Mouse (Mus musculus): ENCODE results near the gene Phf13.
"Not testable (repeated sequence)": the region's sequence is repeated elsewhere in the genome, so short reads cannot be mapped to it uniquely, and the experiment has no call there.

Gene Phf13

DNA sequence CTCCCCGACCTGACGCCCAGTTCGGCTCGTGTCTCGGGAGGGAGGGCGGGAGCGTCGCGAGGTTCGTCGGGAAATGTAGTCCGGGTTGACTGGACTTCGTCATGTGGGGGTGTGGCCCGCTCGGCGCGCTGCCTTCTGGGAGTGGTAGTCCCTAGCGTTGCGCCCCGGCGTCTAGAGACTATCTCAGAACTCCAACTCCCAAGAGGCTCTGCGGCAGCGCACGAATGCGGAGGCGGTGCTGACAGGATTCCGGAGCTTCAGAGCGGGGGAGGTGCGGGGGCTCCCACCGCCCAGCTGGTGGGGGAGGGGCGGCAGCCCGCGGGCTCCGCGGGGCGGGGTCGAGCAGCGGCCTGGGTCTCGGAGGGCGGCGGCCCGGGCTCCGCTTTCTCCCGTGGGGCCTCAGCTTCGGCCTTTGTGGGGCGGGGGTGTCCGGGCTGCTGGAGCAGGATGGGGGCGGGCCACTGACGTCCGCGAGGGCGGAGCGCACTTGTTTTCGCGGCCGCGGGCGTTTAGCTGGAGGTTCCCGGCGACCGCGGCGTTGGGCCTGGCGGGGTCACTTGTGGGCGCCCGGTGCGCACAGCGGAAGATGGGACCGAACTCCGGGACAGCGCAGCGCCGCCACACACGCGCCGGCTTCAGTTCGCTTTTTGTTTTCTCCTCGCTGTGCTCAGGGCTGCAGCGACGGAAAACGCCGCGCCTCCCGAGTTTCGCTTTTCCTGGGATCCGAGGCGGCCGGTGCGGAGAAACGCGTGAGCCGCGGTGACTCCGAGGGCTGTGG lies at the start of gene Phf13:
TSS of gene Phf13 (minus strand) at position 86 of the 778 bp plus-strand sequence.
- DNase-seq (ENCODE audit: extremely low spot score) = peak; percentile 100

DNA sequence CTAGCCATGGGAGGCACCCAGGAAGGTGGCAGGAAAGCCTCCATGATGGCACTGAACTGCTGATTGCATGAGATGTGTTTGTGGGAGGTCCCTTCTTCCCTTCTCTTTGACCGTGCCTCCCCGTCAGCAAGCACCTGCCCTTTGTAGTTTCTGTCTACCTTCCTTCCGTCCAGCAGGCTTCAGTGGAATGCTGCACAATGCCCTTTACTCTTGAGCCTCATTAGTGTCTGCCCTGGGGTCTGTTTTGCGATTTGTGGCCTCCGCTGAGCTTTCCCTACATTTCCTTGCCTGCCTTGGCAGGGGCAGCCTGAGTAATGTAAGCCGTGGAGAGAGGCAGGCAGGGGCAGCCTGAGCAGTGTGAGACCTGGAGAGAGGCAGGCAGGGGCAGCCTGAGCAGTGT lies 48.6 kb upstream of the Phf13 start:
- DNase-seq (ENCODE audit: extremely low spot score) = no peak

DNA sequence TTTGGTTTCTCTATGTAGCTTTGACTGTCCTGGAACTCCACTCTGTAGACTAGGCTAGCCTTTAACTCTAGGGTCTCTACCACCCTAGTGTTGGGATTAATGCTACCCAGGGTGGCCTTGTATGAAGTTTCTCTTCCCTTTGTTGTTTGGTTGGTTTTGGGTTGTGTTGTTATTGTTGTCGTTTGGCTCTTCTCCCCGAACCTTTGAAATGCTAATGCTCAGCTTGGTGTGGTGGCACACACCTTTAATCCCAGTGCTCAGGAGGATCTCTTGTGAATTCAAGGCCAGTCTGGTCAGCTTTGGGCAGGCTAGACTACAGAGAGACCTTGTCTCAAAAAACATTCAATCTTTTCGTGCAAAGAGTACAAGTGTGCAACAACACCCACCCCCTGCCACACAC lies 47.1 kb upstream of the Phf13 start:
- DNase-seq (ENCODE audit: extremely low spot score) = no peak

DNA sequence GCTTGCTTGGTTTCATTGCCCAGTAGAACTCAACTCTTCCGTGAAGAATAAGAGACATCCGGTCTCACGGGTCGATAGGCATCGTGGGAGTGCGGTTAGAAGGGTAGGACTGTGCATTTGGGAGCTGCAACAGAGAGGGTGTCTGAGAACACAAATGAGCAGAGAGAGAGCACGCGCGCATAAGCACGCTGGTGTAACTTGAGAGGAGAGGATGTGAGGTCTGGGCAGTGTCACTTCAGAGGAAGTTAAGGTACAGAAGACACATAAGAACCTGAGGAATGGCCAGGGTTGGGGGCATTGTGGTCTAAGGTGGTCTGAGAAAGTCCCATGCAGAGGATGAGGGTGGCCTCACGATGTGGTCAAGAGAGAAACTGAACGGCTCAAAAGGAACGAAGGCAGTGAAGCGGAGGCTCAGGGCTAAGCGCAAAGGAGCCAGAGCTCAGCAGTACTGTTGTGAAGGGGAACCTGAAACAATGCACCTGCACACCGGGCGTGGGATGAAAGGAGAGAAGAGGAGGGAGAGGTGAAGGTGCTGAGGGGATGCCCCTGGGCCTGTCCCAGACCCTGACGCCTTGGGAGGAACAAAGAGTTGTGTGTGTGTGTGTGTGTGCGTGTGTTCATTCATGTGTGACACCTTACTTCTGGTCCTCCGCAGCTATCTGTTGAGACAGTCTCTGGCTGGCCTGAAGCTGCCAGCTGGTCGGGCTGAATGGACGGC lies 46.0 kb upstream of the Phf13 start:
- no peak for DNase-seq (ENCODE audit: extremely low spot score)

DNA sequence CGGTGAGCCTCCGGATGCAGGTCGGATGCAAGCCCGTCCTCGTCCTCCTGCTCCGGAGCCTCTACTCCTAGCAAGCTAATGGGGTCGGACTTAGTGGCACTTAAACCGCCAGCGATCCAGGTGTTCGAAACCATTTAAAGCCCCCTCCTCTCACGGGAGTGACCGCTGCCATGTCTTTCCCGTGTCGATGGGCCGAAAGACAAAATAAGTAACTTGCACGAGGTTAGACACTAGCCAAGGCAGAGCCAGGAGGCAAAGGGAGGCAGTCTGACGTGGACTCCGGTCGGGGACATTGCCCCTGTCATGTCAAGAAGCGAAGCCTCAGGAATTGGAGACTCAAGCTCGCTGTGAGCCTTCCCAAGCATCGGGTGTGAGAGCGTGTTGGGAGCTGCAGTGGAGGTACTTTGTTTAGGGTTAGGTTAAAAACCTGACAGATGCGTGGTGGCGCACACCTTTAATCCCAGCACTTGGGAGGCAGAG lies 43.8 kb upstream of the Phf13 start:
- DNase-seq (ENCODE audit: extremely low spot score) = no peak

DNA sequence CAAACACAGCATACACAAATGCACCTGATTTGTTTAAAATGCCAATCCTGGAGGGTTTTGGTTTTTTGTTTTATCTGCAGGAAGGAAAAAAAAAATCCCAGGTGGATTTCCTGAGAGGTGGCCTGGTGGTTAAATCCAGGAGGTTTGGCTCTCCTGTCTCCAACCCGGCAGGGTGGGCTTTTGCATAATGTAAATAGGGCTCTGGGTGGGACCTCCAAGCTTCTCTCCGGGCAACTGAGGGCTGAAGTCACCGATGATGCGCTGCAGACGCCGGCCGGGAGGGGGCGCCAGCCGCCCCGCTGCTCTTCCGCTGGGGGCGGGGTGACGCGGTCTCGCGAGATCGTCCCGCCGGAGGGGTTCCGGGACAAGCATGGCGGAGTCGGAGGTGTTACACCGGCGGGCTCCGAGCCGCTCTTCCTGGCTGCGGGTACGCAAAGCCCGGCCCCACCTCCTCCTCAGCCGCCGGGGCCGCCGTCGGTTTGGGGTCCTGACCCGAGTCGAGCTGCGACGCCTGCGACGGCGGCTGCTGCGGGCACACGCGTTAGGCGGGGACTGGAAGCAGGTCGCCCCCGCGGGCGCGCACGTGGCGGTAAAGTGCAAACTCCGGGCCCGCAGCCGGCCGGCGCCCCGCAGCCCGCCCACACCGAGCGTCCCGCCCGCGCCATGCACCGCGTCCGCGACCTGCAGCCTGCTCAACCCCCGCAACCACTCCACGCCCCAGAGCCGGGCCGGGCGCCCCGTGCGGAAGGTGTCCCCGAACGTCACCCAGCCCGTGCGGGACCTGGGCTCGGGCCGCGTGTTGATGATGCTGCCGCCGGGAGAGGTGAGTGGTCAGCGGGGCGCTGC lies 43.1 kb upstream of the Phf13 start, which contains the start of gene Nol9:
TSS of gene Nol9 (plus strand) at position 337 of the 846 bp plus-strand sequence.
- DNase-seq (ENCODE audit: extremely low spot score) = peak; percentile 96

DNA sequence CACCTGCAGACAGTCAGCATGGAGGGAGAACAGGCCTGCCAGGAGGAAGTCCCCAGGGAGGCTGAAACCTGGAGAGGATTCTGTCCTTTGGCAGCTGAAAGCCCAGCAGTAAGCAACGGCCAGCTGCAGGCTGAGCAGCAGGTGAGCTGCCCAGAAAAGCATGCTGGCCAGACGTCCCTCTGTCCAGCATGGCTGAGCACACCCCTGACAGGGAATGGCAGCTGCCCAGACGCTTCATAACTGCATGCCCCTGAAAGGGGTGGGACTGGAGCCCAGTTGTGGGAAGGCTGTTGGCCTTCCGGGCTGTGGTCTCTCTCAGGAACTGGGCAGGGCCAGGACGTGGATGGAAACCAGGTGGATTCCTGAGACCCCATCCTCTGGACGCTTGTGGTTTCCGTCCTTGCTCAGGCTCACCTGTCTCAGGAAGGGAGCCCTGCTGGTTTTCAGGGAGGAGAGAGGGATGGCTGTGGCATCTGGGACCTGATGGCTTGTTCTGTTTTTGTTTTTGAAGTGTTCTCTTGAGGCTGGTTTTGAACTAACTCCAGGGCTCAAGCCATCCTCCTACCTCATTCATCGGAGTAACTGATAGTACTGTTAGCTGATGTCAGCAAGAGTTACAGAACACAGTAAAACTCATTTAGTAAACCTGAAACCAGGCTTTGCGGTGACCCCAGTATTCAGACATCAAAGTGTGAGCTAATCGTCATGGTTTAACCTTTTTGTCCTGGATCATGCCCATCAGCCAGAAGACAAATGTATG lies 42.3 kb upstream of the Phf13 start, which contains the start of gene Tas1r1:
TSS of gene Tas1r1 (minus strand) at position 344 of the 760 bp plus-strand sequence.
- DNase-seq (ENCODE audit: extremely low spot score) = no peak

DNA sequence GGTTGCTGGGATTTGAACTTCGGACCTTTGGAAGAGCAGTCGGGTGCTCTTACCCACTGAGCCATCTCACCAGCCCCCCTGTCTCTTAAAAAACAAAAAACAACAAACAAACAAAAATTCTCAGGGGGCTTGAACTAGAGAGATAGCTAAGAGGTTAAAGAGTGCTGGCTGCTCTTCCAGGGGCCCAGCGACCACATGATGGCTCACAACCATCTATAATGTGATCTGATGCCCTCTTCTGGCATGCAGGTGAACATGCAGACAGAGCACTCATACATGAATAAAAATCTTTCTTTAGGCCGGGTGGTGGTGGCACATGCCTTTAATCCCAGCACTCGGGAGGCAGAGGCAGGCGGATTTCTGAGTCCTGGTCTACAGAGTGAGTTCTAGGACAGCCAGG lies 40.4 kb upstream of the Phf13 start:
- DNase-seq (ENCODE audit: extremely low spot score) = not testable (repeated sequence)

DNA sequence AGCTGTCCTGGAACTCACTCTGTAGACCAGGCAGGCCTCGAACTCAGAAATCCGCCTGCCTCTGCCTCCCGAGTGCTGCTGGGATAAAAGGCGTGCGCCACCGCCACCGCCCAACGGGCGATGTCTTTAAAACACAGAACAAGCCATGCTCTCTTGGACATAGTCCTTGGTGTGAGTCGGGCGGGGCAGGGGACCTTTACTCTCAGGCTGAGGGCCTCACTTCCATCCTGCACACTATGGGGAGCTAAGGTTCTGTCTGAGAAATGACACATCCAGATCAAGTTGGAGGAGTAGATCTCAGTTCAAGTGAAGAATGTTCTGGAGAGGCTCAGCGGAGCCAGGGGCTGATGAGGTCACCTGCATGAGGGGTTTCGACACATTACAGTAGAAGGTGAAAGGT lies 36.9 kb upstream of the Phf13 start:
- DNase-seq (ENCODE audit: extremely low spot score) = no peak

DNA sequence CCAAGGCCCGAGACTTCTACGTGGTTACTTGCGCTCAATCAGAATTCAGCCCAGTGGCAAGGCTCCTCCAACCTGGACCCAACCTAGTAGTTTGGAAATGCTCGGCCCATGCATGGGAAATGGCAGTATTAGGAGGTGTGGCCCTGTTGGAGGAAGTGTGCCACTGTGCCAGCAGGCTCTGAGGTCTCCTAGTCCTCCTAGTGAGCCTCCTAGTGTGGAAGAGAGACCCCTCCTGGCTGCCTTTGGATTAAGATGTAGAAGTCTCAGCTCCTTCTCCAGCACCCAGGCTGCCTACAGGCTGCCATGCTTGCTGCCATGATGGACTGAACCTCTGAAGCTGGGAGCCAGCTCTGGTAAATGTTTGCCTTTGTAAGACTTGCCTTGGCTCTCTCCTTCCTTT lies 33.9 kb upstream of the Phf13 start:
- no peak for DNase-seq (ENCODE audit: extremely low spot score)

DNA sequence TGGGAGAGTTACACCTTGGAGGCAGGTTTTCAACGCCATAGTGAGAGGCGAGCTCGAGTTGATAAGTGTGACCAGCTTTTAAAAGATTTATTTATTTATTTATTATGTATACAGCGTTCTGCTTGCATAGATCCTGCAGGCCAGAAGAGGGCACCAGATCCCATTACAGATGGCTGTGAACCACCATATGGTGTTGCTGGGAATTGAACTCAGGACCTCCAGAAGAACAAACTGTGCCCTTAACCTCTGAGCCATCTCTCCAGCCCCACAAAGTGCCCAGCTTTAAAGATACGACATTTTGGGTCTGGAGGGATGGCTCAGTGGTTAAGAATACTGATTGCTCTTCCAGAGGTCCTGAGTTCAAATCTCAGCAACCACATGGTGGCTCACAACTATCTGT lies 33.0 kb upstream of the Phf13 start:
- DNase-seq (ENCODE audit: extremely low spot score) = no peak

DNA sequence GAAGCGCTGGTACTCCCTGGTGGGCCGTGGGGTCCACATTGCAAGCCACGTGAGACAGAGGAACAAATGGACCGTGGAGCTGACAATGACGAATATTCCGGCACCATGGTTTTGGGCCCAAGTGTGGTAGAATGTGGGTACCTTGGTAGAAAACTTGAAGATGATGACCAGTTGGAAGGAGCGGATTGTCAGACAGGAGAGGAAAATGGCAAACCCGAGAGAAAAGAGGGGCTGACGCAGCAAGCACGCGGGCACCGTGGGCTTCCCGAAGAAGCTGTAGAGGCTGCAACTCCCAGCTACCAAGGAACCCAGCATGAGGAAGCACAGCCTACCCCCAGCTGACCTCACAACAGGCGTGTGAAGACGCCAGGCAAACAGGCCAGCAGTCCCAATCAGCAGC lies 32.4 kb upstream of the Phf13 start:
- no peak for DNase-seq (ENCODE audit: extremely low spot score)

DNA sequence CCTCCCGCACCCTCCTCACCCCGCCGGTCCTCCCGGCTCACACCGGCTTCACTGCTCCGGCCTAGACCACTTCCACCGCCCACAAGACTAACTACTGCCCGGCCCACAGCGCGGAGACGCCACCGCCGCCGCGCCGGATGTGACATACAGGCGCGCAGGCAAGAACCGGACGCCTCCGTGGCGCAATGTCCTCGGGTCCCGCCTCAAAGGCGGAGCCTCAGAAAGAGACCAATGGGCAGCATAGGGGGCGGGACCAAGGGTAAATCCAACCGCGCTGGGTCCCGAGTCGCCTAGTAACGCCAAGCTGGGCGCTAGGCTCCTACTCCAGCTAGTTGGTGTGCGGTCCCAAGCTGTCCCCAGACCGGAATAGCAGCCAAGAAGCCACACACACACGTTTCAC lies 31.5 kb upstream of the Phf13 start, which contains the start of gene Zbtb48:
TSS of gene Zbtb48 (minus strand) at position 148 of the 400 bp plus-strand sequence.
- DNase-seq (ENCODE audit: extremely low spot score) = peak; percentile 95

DNA sequence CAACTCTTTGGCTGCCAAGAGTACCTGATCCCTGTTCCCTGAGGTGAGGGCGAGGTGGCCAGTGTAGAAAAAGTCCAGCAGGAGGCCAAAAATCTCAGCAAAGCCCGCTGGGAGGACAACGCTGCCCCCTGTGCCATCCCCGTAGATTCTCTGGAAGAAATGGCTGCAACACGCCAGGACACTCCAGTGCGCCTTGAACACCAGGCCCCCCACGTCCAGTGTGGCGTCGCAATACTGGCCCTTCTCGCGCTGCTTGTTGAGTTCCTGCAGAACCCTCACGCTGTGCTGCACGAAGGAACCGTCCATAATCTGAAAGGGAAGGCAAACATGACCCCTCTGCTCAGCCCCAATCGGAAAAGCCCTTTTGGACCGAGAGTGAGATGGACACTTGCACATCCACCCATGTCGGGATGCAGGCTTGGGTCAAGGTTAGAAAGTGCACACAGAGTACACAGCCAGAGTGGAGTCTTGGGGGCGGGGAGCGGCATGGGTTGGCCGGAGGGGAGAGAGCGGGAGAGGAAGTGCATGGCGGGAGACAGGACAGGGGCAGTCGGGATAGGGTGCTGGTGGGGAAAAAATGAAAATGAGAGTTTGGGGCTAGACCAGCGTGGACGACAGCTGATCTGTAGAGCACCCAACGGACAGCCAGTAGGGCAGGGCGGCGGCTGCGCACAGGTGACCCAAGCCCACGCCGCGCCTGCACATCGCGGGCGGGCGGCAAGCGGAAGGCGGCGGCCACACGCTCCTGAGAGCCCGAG lies 30.9 kb upstream of the Phf13 start:
- peak; percentile 53 for DNase-seq (ENCODE audit: extremely low spot score)

DNA sequence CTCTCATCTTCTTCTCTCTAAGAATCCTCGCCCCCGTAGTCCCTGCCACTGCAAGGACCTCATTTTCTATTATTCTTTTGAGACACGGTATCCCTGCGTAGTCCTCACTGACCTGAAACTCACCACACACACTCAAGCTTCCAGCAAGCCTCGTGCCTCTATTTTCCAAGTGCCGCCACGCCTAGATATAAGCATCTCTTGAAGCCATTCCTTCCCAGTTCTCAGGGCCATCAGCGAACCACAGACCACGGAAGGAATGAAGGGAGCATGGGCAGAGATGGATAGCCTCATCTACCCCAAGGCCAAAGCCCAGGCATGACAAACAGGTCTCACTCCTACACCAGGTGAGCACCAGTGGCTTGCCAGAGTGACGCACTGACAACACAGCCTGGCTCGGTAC lies 28.5 kb upstream of the Phf13 start:
- no peak for DNase-seq (ENCODE audit: extremely low spot score)

DNA sequence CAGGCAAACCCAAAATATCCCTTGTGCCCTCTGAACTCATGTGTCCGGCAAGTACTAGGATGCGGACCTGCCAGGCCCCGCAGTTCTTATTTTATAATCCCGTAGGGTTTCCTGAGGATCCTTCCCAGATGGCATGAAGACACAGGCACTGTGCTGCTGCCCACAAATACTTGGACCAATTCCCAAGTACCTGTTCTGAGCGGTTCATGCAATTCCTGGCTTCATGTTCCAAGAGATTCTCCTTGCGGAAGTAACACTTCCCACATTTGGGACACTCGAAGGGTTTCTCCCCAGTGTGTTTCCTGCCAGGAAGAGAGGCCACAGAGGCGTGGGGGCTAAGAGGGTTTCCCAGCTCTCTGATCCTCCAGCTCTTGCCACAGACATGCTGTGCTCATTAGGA lies 26.4 kb upstream of the Phf13 start:
- DNase-seq (ENCODE audit: extremely low spot score) = no peak

DNA sequence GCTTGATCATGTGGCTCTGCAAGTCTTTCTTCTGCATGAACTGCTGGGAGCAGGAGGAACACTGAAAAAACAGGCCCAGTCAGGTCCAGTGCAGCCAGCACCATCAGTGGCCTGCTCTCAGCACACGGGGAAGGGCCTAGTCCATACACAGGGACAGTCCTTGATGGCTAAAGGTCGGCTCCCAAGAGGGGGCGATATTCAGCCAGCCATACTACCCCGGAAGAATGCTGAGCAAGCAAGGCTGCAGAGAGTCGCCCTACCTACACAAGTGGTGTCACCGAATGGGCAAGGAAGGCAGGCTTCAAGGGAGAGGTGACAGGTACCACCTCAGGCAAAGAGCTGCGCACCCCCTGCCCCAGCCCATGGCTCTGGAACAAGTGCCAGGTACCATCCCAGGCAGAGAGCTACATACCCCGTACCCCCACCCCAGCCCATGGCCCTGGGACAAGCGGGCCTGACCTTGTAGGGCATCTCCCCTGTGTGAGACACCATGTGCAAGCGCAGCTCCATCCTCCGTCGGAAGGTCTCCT lies 25.6 kb upstream of the Phf13 start:
- no peak for DNase-seq (ENCODE audit: extremely low spot score)

DNA sequence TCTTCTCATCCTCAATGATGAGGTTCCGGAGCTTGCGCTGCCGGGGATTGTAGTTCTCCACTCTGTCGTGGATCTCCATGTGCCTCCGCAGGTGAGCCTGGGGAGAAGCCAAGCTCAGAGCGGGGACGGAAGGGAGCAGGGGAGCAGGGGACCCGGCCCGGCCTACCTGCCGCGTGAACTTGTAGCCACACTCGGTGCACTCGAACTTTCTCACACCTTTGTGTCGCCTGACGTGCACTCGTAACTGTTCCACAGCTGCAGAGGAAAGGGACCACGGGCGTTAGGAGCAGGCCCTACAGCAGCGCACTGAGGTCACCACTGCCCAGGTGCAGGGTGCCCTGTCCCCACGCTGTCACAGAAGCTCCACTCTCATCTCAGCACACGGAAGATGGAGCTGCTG lies 24.0 kb upstream of the Phf13 start:
- DNase-seq (ENCODE audit: extremely low spot score) = no peak

DNA sequence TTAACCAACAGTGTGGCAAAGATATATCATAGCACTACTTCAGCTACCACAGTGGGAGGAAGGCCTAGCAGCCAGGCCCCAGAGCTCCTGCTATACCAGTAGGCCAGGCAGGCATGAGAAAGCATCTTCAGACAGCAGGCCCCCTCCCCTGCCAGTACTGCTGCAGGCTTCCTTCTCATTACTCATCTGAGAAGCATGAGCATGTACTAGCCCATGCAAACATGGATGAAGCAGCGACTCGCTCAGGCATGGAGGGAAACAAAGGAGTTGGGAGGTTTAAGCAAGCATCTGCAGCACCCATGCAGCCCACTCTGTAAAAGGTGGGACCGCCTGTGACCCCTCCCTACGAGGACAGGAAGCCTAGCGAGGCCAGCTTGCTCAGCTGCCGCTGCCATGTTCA lies 23.0 kb upstream of the Phf13 start:
- DNase-seq (ENCODE audit: extremely low spot score) = no peak

All from embryo, embryonic 9.5 days (tissue).